Mouse (Mus musculus) CH12.LX (cell line): ENCODE measurements at regions not wholly inside any gene's neighbourhood (a gene's known extent, or its start where the extent isn't known, plus 50 kb on each side); places are given as distances from the start of the nearest gene placed in this dataset.

Source experiments
- DNase-seq: peaks from one replicate; pipeline ENCODE4 v3.0.0-alpha.2; 2013; ENCODE audit errors: extremely low read depth
- H3K27ac ChIP-seq: 2 replicates; pipeline ENCODE4 v1.5.1; 2012; ENCODE audit warnings: low read depth, mild to moderate bottlenecking, control low read depth, moderate library complexity; ENCODE audit not compliant: insufficient read depth
- H3K27me3 ChIP-seq: replicated peaks from 2 replicates; pipeline ENCODE3; 2012; ENCODE audit warnings: inconsistent platforms
- H3K36me3 ChIP-seq, 2 experiments: replicated peaks in 1 of 2; 2 replicates each; pipeline versions ENCODE3 to v1.6.1; 2012; ENCODE audit warnings: inconsistent platforms in 1 of 2, low read length in 1 of 2, mild to moderate bottlenecking in 1 of 2, mixed read lengths in 1 of 2, moderate library complexity in 1 of 2; ENCODE audit not compliant: control insufficient read depth in 1 of 2, insufficient read depth in 1 of 2
- H3K4me1 ChIP-seq, 2 experiments: 2 replicates each; pipeline ENCODE4 v1.6.1; 2012; ENCODE audit warnings: inconsistent platforms in 1 of 2, moderate library complexity in 1 of 2; ENCODE audit not compliant: insufficient read depth in 2 of 2, control insufficient read depth in 1 of 2
- H3K4me2 ChIP-seq: 2 replicates; pipeline ENCODE4 v1.6.1; 2012; ENCODE audit warnings: low read depth, mild to moderate bottlenecking, control low read depth; ENCODE audit not compliant: poor library complexity, insufficient read depth, severe bottlenecking
- H3K4me3 ChIP-seq, 3 experiments: fragments of 150-350 bp in 1 of 3; sonication (generic) in 1 of 3; replicated peaks in 1 of 3; 2 replicates each; pipeline versions ENCODE3 to v1.5.1; 2011 to 2012; ENCODE audit warnings: low read depth in 2 of 3, low read length in 2 of 3, mild to moderate bottlenecking in 2 of 3, moderate library complexity in 2 of 3, control low read depth in 1 of 3, improper control_type of control experiment in 1 of 3, inconsistent platforms in 1 of 3, mixed read lengths in 1 of 3; ENCODE audit not compliant: poor library complexity in 1 of 3
- H3K79me2 ChIP-seq: replicated peaks from 2 replicates; pipeline ENCODE4 v1.6.1; 2012; ENCODE audit warnings: mild to moderate bottlenecking, moderate library complexity; ENCODE audit not compliant: control insufficient read depth, poor library complexity, insufficient read depth, severe bottlenecking; ENCODE audit errors: extremely low read depth
- H3K9ac ChIP-seq: 2 replicates; pipeline ENCODE4 v1.6.1; 2012; ENCODE audit warnings: low read depth, mild to moderate bottlenecking, control low read depth, moderate library complexity; ENCODE audit not compliant: insufficient read depth
- H3K9me3 ChIP-seq: replicated peaks from 2 replicates; pipeline ENCODE3; 2012; ENCODE audit warnings: low read length, inconsistent platforms, mixed read lengths
- CHD1 ChIP-seq: IDR thresholded peaks from 2 replicates; pipeline ENCODE4 v1.6.1; 2012; ENCODE audit warnings: low read depth, low read length, improper control_type of control experiment, inconsistent platforms
- CTCF ChIP-seq, 2 experiments: IDR thresholded peaks in 1 of 2; conservative IDR thresholded peaks in 1 of 2; 2 replicates each; pipeline ENCODE4 v1.5.1; 2011 to 2012; ENCODE audit warnings: low read depth in 2 of 2, low read length in 2 of 2, improper control_type of control experiment in 1 of 2, inconsistent platforms in 1 of 2, mild to moderate bottlenecking in 1 of 2, moderate library complexity in 1 of 2
- ETS1 ChIP-seq: conservative IDR thresholded peaks from 2 replicates; pipeline ENCODE4 v1.6.1; 2012; ENCODE audit warnings: low read depth, mild to moderate bottlenecking, inconsistent platforms, low read length, improper control_type of control experiment, moderate library complexity
- MYC ChIP-seq: IDR thresholded peaks from 2 replicates; pipeline ENCODE4 v1.6.1; 2011; ENCODE audit warnings: low read depth, mild to moderate bottlenecking, improper control_type of control experiment, low read length
- NELFE ChIP-seq: IDR thresholded peaks from 2 replicates; pipeline ENCODE4 v1.6.1; 2011; ENCODE audit warnings: low read depth, low read length, improper control_type of control experiment
- NRF1 ChIP-seq: IDR thresholded peaks from 2 replicates; pipeline ENCODE4 v1.6.1; 2014; ENCODE audit warnings: low read depth, mild to moderate bottlenecking, inconsistent platforms, low read length, improper control_type of control experiment, moderate library complexity
- dilution Hi-C: fragments of 300-500 bp; cut with MboI; formaldehyde crosslinking; loops from 2 replicates; pipeline ENCODE4 v1.14.3; 2020; ENCODE audit warnings: low sequenced_read_pairs; ENCODE audit not compliant: extremely low pct_unique_long_range_greater_than_20kb, extremely low pct_ligation_motif_present
- in situ Hi-C: fragments of 300-500 bp; cut with MboI; formaldehyde crosslinking; loops from 3 replicates; pipeline ENCODE4 v1.14.3; 2019; ENCODE audit warnings: low sequenced_read_pairs, low pct_ligation_motif_present, low pct_unique_long_range_greater_than_20kb, mixed read lengths

DNA sequence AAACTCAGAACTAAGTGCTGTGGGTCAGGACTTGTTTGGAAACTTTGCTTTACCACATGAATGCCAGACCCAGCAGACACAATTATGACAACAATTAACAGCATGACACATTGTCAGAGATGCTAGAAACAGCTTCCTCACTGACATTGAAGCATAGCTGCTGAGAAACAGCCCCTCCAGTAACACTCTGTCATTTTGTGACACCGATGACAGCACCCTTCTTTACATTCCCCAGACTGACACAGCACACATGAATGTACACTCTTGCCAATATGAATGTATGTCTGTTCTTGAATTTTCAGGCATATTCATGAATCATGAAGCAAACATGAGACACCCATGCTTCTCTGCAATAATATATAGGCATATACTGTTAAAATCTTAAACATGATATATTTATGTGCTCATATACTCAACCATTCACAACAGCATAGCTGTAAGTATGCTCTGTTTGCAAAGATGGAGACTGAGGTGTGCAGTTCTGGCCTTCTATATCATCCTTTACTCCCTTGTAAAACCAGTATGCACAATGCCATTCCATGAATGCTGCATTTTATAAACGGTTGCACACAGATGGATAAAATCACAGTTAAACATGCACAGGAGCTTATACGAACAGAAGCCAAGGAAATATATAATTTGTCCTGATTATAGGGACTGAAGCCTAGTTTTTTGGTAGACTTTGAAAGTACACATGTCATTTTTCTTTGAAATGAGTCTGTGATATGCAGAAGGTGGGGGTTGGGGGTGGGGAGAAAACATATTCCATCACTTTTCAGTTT is 942.4 kb upstream of the Hs3st1 start:
- no peaks in the 10 kb centered on the region for H3K4me1 ChIP-seq
- no peak overlapping the region for H3K9ac ChIP-seq
- peaks cover 27% of the 10 kb centered on the region for H3K9me3 ChIP-seq
- H3K4me3 ChIP-seq, result no peak overlapping the region
- dilution Hi-C loops (no loop called here), in situ Hi-C loops (no loop called here)
- no peaks in the 10 kb centered on the region for H3K27me3 ChIP-seq
- H3K4me2 ChIP-seq, result no peak overlapping the region
- H3K27ac ChIP-seq, result no peak overlapping the region
- no peaks in the 10 kb centered on the region for H3K79me2 ChIP-seq
- no peak for DNase-seq
- H3K36me3 ChIP-seq, result no peaks in the 10 kb centered on the region
- no peak for TF ChIP-seq ETS1
- no peak for TF ChIP-seq CTCF (conservative IDR thresholded peaks at IDR 0.05 in 1 of 2, IDR thresholded peaks at IDR 0.05 in 1 of 2; ENCODE audit: low read depth in 2 of 2, low read length in 2 of 2)
- no peak for TF ChIP-seq MYC
- TF ChIP-seq NELFE, result no peak
- TF ChIP-seq NRF1, result no peak
- no peak for TF ChIP-seq CHD1
